Mouse (Mus musculus): ENCODE measurements around the gene Plcb4. TPM values are rescaled to one million over a fixed set of nuclear protein-coding genes. Genes with fewer than 3 reads are reported as not detected.

Gene Plcb4
- polyA plus RNA-seq, 1 experiment from 2014 or later, result 29.3 TPM

GRCm38 (mm10) chr2:135769701-135770100 is 110.9 kb downstream of the Plcb4 start:
- no peak for ATAC-seq (ENCODE audit: low FRiP score)
- no peak overlapping the region for H3K4me2 ChIP-seq (replicated peaks; ENCODE audit: low read depth, low read length)
- no peak for DNase-seq (ENCODE audit: low spot score)

GRCm38 (mm10) chr2:135770226-135770625 is 111.4 kb downstream of the Plcb4 start:
- Histone ChIP-seq H3K9ac (ENCODE audit: low read depth, low read length) (no peak overlapping the region), H3K27me3 (ENCODE audit: control insufficient read depth, insufficient read depth, low read length) (no peaks in the 10 kb centered on the region), H3K9me3 (ENCODE audit: control insufficient read depth, low read length) (no peaks in the 10 kb centered on the region), H3K4me1 (replicated peaks; ENCODE audit: control insufficient read depth, insufficient read depth, low read length) (no peaks in the 10 kb centered on the region), H3K4me2 (replicated peaks; ENCODE audit: low read depth, low read length) (no peak overlapping the region), H3K27ac (ENCODE audit: low read depth, low read length) (no peak overlapping the region), H3K36me3 (ENCODE audit: control insufficient read depth, insufficient read depth, low read length) (no peaks in the 10 kb centered on the region), H3K4me3 (ENCODE audit: low read depth, low read length) (no peak overlapping the region)
- no peak for ATAC-seq (ENCODE audit: low FRiP score)
- DNase-seq (ENCODE audit: low spot score), result no peak
- 91% methylated on average over 9 of the region's 9 CpGs for WGBS

More at GRCm38 (mm10) chr2:135769701-135770100, 110.9 kb downstream of the Plcb4 start:
- no peaks in the 10 kb centered on the region for H3K4me1 ChIP-seq (replicated peaks; ENCODE audit: control insufficient read depth, insufficient read depth, low read length)
- no peak overlapping the region for H3K4me3 ChIP-seq (ENCODE audit: low read depth, low read length)
- no peaks in the 10 kb centered on the region for H3K9me3 ChIP-seq (ENCODE audit: control insufficient read depth, low read length)
- H3K36me3 ChIP-seq (ENCODE audit: control insufficient read depth, insufficient read depth, low read length), result no peaks in the 10 kb centered on the region
- WGBS, result 93% methylated on average over 8 of the region's 8 CpGs
- no peak overlapping the region for H3K27ac ChIP-seq (ENCODE audit: low read depth, low read length)
- no peaks in the 10 kb centered on the region for H3K27me3 ChIP-seq (ENCODE audit: control insufficient read depth, insufficient read depth, low read length)
- H3K9ac ChIP-seq (ENCODE audit: low read depth, low read length), result no peak overlapping the region

- 66% methylated on average over 10 of the region's 10 CpGs for WGBS
- ATAC-seq (ENCODE audit: low FRiP score) (no peak), DNase-seq (ENCODE audit: low spot score) (no peak)
- Histone ChIP-seq H3K4me2 (replicated peaks; ENCODE audit: low read depth, low read length) (no peak overlapping the region), H3K9ac (ENCODE audit: low read depth, low read length) (no peak overlapping the region), H3K4me3 (ENCODE audit: low read depth, low read length) (no peak overlapping the region), H3K9me3 (ENCODE audit: control insufficient read depth, low read length) (no peaks in the 10 kb centered on the region), H3K27ac (ENCODE audit: low read depth, low read length) (no peak overlapping the region), H3K4me1 (replicated peaks; ENCODE audit: control insufficient read depth, insufficient read depth, low read length) (no peaks in the 10 kb centered on the region), H3K27me3 (ENCODE audit: control insufficient read depth, insufficient read depth, low read length) (no peaks in the 10 kb centered on the region), H3K36me3 (ENCODE audit: control insufficient read depth, insufficient read depth, low read length) (no peaks in the 10 kb centered on the region)
Observed at GRCm38 (mm10) chr2:135773194-135773972, 114.6 kb downstream of the Plcb4 start.

- Histone ChIP-seq H3K27me3 (ENCODE audit: control insufficient read depth, insufficient read depth, low read length) (no peaks in the 10 kb centered on the region), H3K36me3 (ENCODE audit: control insufficient read depth, insufficient read depth, low read length) (no peaks in the 10 kb centered on the region), H3K27ac (ENCODE audit: low read depth, low read length) (no peak overlapping the region), H3K9me3 (ENCODE audit: control insufficient read depth, low read length) (no peaks in the 10 kb centered on the region), H3K4me3 (ENCODE audit: low read depth, low read length) (no peak overlapping the region), H3K4me2 (replicated peaks; ENCODE audit: low read depth, low read length) (no peak overlapping the region), H3K9ac (ENCODE audit: low read depth, low read length) (no peak overlapping the region), H3K4me1 (replicated peaks; ENCODE audit: control insufficient read depth, insufficient read depth, low read length) (no peaks in the 10 kb centered on the region)
- no peak for ATAC-seq (ENCODE audit: low FRiP score)
- 66% methylated on average over 4 of the region's 4 CpGs for WGBS
- no peak for DNase-seq (ENCODE audit: low spot score)
Observed at GRCm38 (mm10) chr2:135775026-135775425, 116.2 kb downstream of the Plcb4 start.

- Histone ChIP-seq H3K9ac (ENCODE audit: low read depth, low read length) (no peak overlapping the region), H3K36me3 (ENCODE audit: control insufficient read depth, insufficient read depth, low read length) (no peaks in the 10 kb centered on the region), H3K27me3 (ENCODE audit: control insufficient read depth, insufficient read depth, low read length) (no peaks in the 10 kb centered on the region), H3K27ac (ENCODE audit: low read depth, low read length) (no peak overlapping the region), H3K4me1 (replicated peaks; ENCODE audit: control insufficient read depth, insufficient read depth, low read length) (no peaks in the 10 kb centered on the region), H3K4me2 (replicated peaks; ENCODE audit: low read depth, low read length) (no peak overlapping the region), H3K4me3 (ENCODE audit: low read depth, low read length) (no peak overlapping the region), H3K9me3 (ENCODE audit: control insufficient read depth, low read length) (no peaks in the 10 kb centered on the region)
- no peak for DNase-seq (ENCODE audit: low spot score)
- ATAC-seq (ENCODE audit: low FRiP score), result no peak
- 95% methylated on average over 4 of the region's 4 CpGs for WGBS
Observed at GRCm38 (mm10) chr2:135776131-135776775, 117.4 kb downstream of the Plcb4 start.

- Histone ChIP-seq H3K27me3 (ENCODE audit: control insufficient read depth, insufficient read depth, low read length) (no peaks in the 10 kb centered on the region), H3K4me1 (replicated peaks; ENCODE audit: control insufficient read depth, insufficient read depth, low read length) (no peaks in the 10 kb centered on the region), H3K27ac (ENCODE audit: low read depth, low read length) (no peak overlapping the region), H3K9me3 (ENCODE audit: control insufficient read depth, low read length) (no peaks in the 10 kb centered on the region), H3K4me3 (ENCODE audit: low read depth, low read length) (no peak overlapping the region), H3K9ac (ENCODE audit: low read depth, low read length) (no peak overlapping the region), H3K4me2 (replicated peaks; ENCODE audit: low read depth, low read length) (no peak overlapping the region), H3K36me3 (ENCODE audit: control insufficient read depth, insufficient read depth, low read length) (no peaks in the 10 kb centered on the region)
- DNase-seq (ENCODE audit: low spot score) (no peak), ATAC-seq (ENCODE audit: low FRiP score) (no peak)
- WGBS, result 82% methylated on average over 6 of the region's 6 CpGs
Observed at GRCm38 (mm10) chr2:135781391-135781790, 122.6 kb downstream of the Plcb4 start.

- DNase-seq (ENCODE audit: low spot score) (no peak), ATAC-seq (ENCODE audit: low FRiP score) (no peak)
- no peaks in the 10 kb centered on the region for H3K27me3 ChIP-seq (ENCODE audit: control insufficient read depth, insufficient read depth, low read length)
- no peak overlapping the region for H3K9ac ChIP-seq (ENCODE audit: low read depth, low read length)
- H3K36me3 ChIP-seq (ENCODE audit: control insufficient read depth, insufficient read depth, low read length), result no peaks in the 10 kb centered on the region
- H3K4me2 ChIP-seq (replicated peaks; ENCODE audit: low read depth, low read length), result no peak overlapping the region
- no peaks in the 10 kb centered on the region for H3K9me3 ChIP-seq (ENCODE audit: control insufficient read depth, low read length)
- no peak overlapping the region for H3K27ac ChIP-seq (ENCODE audit: low read depth, low read length)
- WGBS, result 89% methylated on average over 6 of the region's 6 CpGs
- H3K4me1 ChIP-seq (replicated peaks; ENCODE audit: control insufficient read depth, insufficient read depth, low read length), result no peaks in the 10 kb centered on the region
- H3K4me3 ChIP-seq (ENCODE audit: low read depth, low read length), result no peak overlapping the region
Observed at GRCm38 (mm10) chr2:135787415-135787814, 128.6 kb downstream of the Plcb4 start.

- DNase-seq (ENCODE audit: low spot score) (no peak), ATAC-seq (ENCODE audit: low FRiP score) (no peak)
- 0 out of 2 replicates have a peak, but pooled peaks cover 2% of the 10 kb centered on the region for H3K4me1 ChIP-seq (replicated peaks; ENCODE audit: control insufficient read depth, insufficient read depth, low read length)
- H3K4me2 ChIP-seq (replicated peaks; ENCODE audit: low read depth, low read length), result no peak overlapping the region
- H3K9ac ChIP-seq (ENCODE audit: low read depth, low read length), result no peak overlapping the region
- 81% methylated on average over 4 of the region's 4 CpGs for WGBS
- no peaks in the 10 kb centered on the region for H3K27me3 ChIP-seq (ENCODE audit: control insufficient read depth, insufficient read depth, low read length)
- no peak overlapping the region for H3K27ac ChIP-seq (ENCODE audit: low read depth, low read length)
- no peaks in the 10 kb centered on the region for H3K36me3 ChIP-seq (ENCODE audit: control insufficient read depth, insufficient read depth, low read length)
- H3K4me3 ChIP-seq (ENCODE audit: low read depth, low read length), result no peak overlapping the region
- no peaks in the 10 kb centered on the region for H3K9me3 ChIP-seq (ENCODE audit: control insufficient read depth, low read length)
Observed at GRCm38 (mm10) chr2:135792907-135793306, 134.1 kb downstream of the Plcb4 start.

GRCm38 (mm10) chr2:135796684-135797083 is 137.9 kb downstream of the Plcb4 start:
- WGBS, result 92% methylated on average over 5 of the region's 5 CpGs
- H3K4me3 ChIP-seq (ENCODE audit: low read depth, low read length), result no peak overlapping the region
- no peak overlapping the region for H3K4me2 ChIP-seq (replicated peaks; ENCODE audit: low read depth, low read length)
- no peaks in the 10 kb centered on the region for H3K27me3 ChIP-seq (ENCODE audit: control insufficient read depth, insufficient read depth, low read length)
- H3K4me1 ChIP-seq (replicated peaks; ENCODE audit: control insufficient read depth, insufficient read depth, low read length), result 0 out of 2 replicates have a peak, but pooled peaks cover 2% of the 10 kb centered on the region
- DNase-seq (ENCODE audit: low spot score) (no peak), ATAC-seq (ENCODE audit: low FRiP score) (no peak)
- no peak overlapping the region for H3K27ac ChIP-seq (ENCODE audit: low read depth, low read length)
- no peak overlapping the region for H3K9ac ChIP-seq (ENCODE audit: low read depth, low read length)
- H3K9me3 ChIP-seq (ENCODE audit: control insufficient read depth, low read length), result no peaks in the 10 kb centered on the region
- no peaks in the 10 kb centered on the region for H3K36me3 ChIP-seq (ENCODE audit: control insufficient read depth, insufficient read depth, low read length)

All from hindbrain, embryonic 11.5 days (tissue).